Mouse (Mus musculus): ENCODE data around the gene Gcn1l1.
A peak's percentile ranks its signal among the peaks of the same experiment; 100 is the strongest.
"Not testable (repeated sequence)": the region's sequence is repeated elsewhere in the genome, so short reads cannot be mapped to it uniquely, and the experiment has no call there.

Gene Gcn1l1

GRCm38 (mm10) chr5:115564737-115565393 lies at the start of gene Gcn1l1:
TSS of gene Gcn1l1 (plus strand) at chr5:115565254.
- DNase-seq (ENCODE audit: low spot score in 2 of 2): peak; percentile 69 to 75

GRCm38 (mm10) chr5:115516081-115516907 lies 48.8 kb upstream of the Gcn1l1 start:
- DNase-seq (ENCODE audit: low spot score in 2 of 2): peak; percentile 75 to 84

- DNase-seq (ENCODE audit: low spot score in 2 of 2): no peak
Observed at GRCm38 (mm10) chr5:115516908-115517307, 48.1 kb upstream of the Gcn1l1 start.

- DNase-seq (ENCODE audit: low spot score in 2 of 2): no peak
Observed at GRCm38 (mm10) chr5:115517501-115517900, 47.6 kb upstream of the Gcn1l1 start.

GRCm38 (mm10) chr5:115518214-115518613 lies 46.8 kb upstream of the Gcn1l1 start:
- DNase-seq (ENCODE audit: low spot score in 2 of 2): not testable (repeated sequence)

GRCm38 (mm10) chr5:115520325-115520869 lies 44.7 kb upstream of the Gcn1l1 start:
- peak; percentile 65 to 80 for DNase-seq (ENCODE audit: low spot score in 2 of 2)

- peak; percentile 70 to 76 for DNase-seq (ENCODE audit: low spot score in 2 of 2)
Observed at GRCm38 (mm10) chr5:115521553-115522461, 43.2 kb upstream of the Gcn1l1 start.

GRCm38 (mm10) chr5:115522531-115522930 lies 42.5 kb upstream of the Gcn1l1 start:
- no peak for DNase-seq (ENCODE audit: low spot score in 2 of 2)

GRCm38 (mm10) chr5:115522981-115523499 lies 42.0 kb upstream of the Gcn1l1 start:
- DNase-seq (ENCODE audit: low spot score in 2 of 2): no peak

- DNase-seq (ENCODE audit: low spot score in 2 of 2): no peak
Observed at GRCm38 (mm10) chr5:115523971-115524370, 41.1 kb upstream of the Gcn1l1 start.

GRCm38 (mm10) chr5:115524471-115524870 lies 40.6 kb upstream of the Gcn1l1 start:
- no peak for DNase-seq (ENCODE audit: low spot score in 2 of 2)

GRCm38 (mm10) chr5:115525416-115525815 lies 39.6 kb upstream of the Gcn1l1 start:
- no peak for DNase-seq (ENCODE audit: low spot score in 2 of 2)

- no peak for DNase-seq (ENCODE audit: low spot score in 2 of 2)
Observed at GRCm38 (mm10) chr5:115525943-115526342, 39.1 kb upstream of the Gcn1l1 start.

- no peak for DNase-seq (ENCODE audit: low spot score in 2 of 2)
Observed at GRCm38 (mm10) chr5:115526456-115527202, 38.4 kb upstream of the Gcn1l1 start.

GRCm38 (mm10) chr5:115528128-115528527 lies 36.9 kb upstream of the Gcn1l1 start:
- DNase-seq (ENCODE audit: low spot score in 2 of 2): no peak

- no peak for DNase-seq (ENCODE audit: low spot score in 2 of 2)
Observed at GRCm38 (mm10) chr5:115529364-115529741, 35.7 kb upstream of the Gcn1l1 start.

GRCm38 (mm10) chr5:115529742-115530446 lies 35.2 kb upstream of the Gcn1l1 start:
- DNase-seq (ENCODE audit: low spot score in 2 of 2): peak; percentile 37 to 72

- DNase-seq (ENCODE audit: low spot score in 2 of 2): no peak
Observed at GRCm38 (mm10) chr5:115530447-115530809, 34.6 kb upstream of the Gcn1l1 start.

- peak; percentile 88 to 90 for DNase-seq (ENCODE audit: low spot score in 2 of 2)
Observed at GRCm38 (mm10) chr5:115531671-115532270, 33.3 kb upstream of the Gcn1l1 start.

- peak; percentile 77 to 82 for DNase-seq (ENCODE audit: low spot score in 2 of 2)
Observed at GRCm38 (mm10) chr5:115534290-115534731, 30.7 kb upstream of the Gcn1l1 start.
